Mouse (Mus musculus) forebrain, embryonic 12.5 days (tissue): Measurements from ENCODE around the gene Socs3. TPM values are rescaled to one million over a fixed set of nuclear protein-coding genes. Genes with fewer than 3 reads are reported as not detected.

Experiments
- ATAC-seq: fragments of 200-750 bp; cut with Nextera tagmentation; 2 replicates; pipeline ENCODE4 v1.8.0; 2017; ENCODE audit warnings: moderate TSS enrichment; ENCODE audit not compliant: low FRiP score
- H3K27ac ChIP-seq: fragments of 300-500 bp; sonication (generic); 2 replicates; pipeline ENCODE4 v1.5.1; 2016; ENCODE audit warnings: mild to moderate bottlenecking
- H3K27me3 ChIP-seq: fragments of 300-500 bp; sonication (generic); 2 replicates; pipeline ENCODE4 v1.6.1; 2016; ENCODE audit warnings: mild to moderate bottlenecking
- H3K36me3 ChIP-seq: fragments of 300-500 bp; sonication (generic); replicated peaks from 2 replicates; pipeline ENCODE4 v1.6.1; 2016; ENCODE audit warnings: mild to moderate bottlenecking
- H3K4me1 ChIP-seq: fragments of 300-500 bp; sonication (generic); 2 replicates; pipeline ENCODE4 v1.6.1; 2016
- H3K4me2 ChIP-seq: fragments of 300-500 bp; sonication (generic); 2 replicates; pipeline ENCODE4 v1.6.1; 2016; ENCODE audit warnings: mild to moderate bottlenecking, moderate library complexity
- H3K4me3 ChIP-seq: fragments of 300-500 bp; sonication (generic); replicated peaks from 2 replicates; pipeline ENCODE4 v1.5.1; 2016; ENCODE audit warnings: mild to moderate bottlenecking
- H3K9ac ChIP-seq: fragments of 300-500 bp; sonication (generic); 2 replicates; pipeline ENCODE4 v1.6.1; 2016; ENCODE audit warnings: mild to moderate bottlenecking
- H3K9me3 ChIP-seq: fragments of 300-500 bp; sonication (generic); 2 replicates; pipeline ENCODE4 v1.6.1; 2016
- WGBS: fragments of 180-500 bp; shearing (Covaris S2); methylation state at CpG from one replicate; pipeline ENCODE4 v1.1.7; 2016; 5-methylcytosine and 5-hydroxymethylcytosine counted together
- polyA plus RNA-seq: library from polyadenylated mRNA; unstranded; fragments of >200 nt; fragmentation: Nextera tagmentation; extraction: Ambion mirVana; gene quantifications from 2 replicates; pipeline ENCODE4 v1.2.1, GENCODE M21; 2016

The Socs3 gene
- polyA plus RNA-seq, 1 experiment from 2014 or later = 14.7 TPM

GRCm38 (mm10) chr11:117958197-117958596, 11.7 kb downstream of the Socs3 start:
- peaks cover 8% of the 10 kb centered on the region for H3K27me3 ChIP-seq
- H3K36me3 ChIP-seq = no peaks in the 10 kb centered on the region
- no peak overlapping the region for H3K9ac ChIP-seq
- H3K4me2 ChIP-seq = no peak overlapping the region
- H3K4me3 ChIP-seq = no peak overlapping the region
- WGBS = 75% methylated on average over 7 of the region's 7 CpGs
- H3K27ac ChIP-seq = no peak overlapping the region
- peaks cover 29% of the 10 kb centered on the region for H3K4me1 ChIP-seq
- H3K9me3 ChIP-seq = no peaks in the 10 kb centered on the region
- ATAC-seq = no peak

GRCm38 (mm10) chr11:117955621-117956020, 14.2 kb downstream of the Socs3 start:
- no peak overlapping the region for H3K27ac ChIP-seq
- H3K4me2 ChIP-seq = no peak overlapping the region
- no peak overlapping the region for H3K9ac ChIP-seq
- no peak for ATAC-seq
- no peaks in the 10 kb centered on the region for H3K9me3 ChIP-seq
- peaks cover 20% of the 10 kb centered on the region for H3K27me3 ChIP-seq
- 64% methylated on average over 13 of the region's 13 CpGs for WGBS
- H3K4me1 ChIP-seq = peaks cover 15% of the 10 kb centered on the region
- H3K4me3 ChIP-seq = no peak overlapping the region
- no peaks in the 10 kb centered on the region for H3K36me3 ChIP-seq

- Histone ChIP-seq H3K9me3 (no peaks in the 10 kb centered on the region), H3K4me2 (no peak overlapping the region), H3K27me3 (peaks cover 21% of the 10 kb centered on the region), H3K36me3 (no peaks in the 10 kb centered on the region), H3K27ac (no peak overlapping the region), H3K9ac (no peak overlapping the region), H3K4me3 (no peak overlapping the region), H3K4me1 (peaks cover 15% of the 10 kb centered on the region)
- 83% methylated on average over 9 of the region's 9 CpGs for WGBS
- no peak for ATAC-seq
These were observed 15.0 kb downstream of the Socs3 start for GRCm38 (mm10) chr11:117954819-117955218.

- Histone ChIP-seq H3K27ac (no peak overlapping the region), H3K36me3 (no peaks in the 10 kb centered on the region), H3K9ac (no peak overlapping the region), H3K9me3 (no peaks in the 10 kb centered on the region), H3K4me3 (no peak overlapping the region), H3K27me3 (peaks cover 28% of the 10 kb centered on the region), H3K4me1 (peaks cover 22% of the 10 kb centered on the region), H3K4me2 (no peak overlapping the region)
- ATAC-seq = no peak
- WGBS = 83% methylated on average over 2 of the region's 2 CpGs
These were observed 15.8 kb downstream of the Socs3 start for GRCm38 (mm10) chr11:117954094-117954493.

- H3K36me3 ChIP-seq = no peaks in the 10 kb centered on the region
- no peak overlapping the region for H3K27ac ChIP-seq
- H3K9me3 ChIP-seq = no peaks in the 10 kb centered on the region
- ATAC-seq = no peak
- no peak overlapping the region for H3K9ac ChIP-seq
- peaks cover 31% of the 10 kb centered on the region for H3K27me3 ChIP-seq
- peaks cover 17% of the 10 kb centered on the region for H3K4me1 ChIP-seq
- 66% methylated on average over 9 of the region's 9 CpGs for WGBS
- no peak overlapping the region for H3K4me3 ChIP-seq
- H3K4me2 ChIP-seq = no peak overlapping the region
These were observed 17.5 kb downstream of the Socs3 start for GRCm38 (mm10) chr11:117952174-117952933.

- no peak for ATAC-seq
- H3K4me1 ChIP-seq = peaks cover 17% of the 10 kb centered on the region
These were observed 18.5 kb downstream of the Socs3 start for GRCm38 (mm10) chr11:117951391-117951790.

GRCm38 (mm10) chr11:117949392-117950091, 20.3 kb downstream of the Socs3 start:
- WGBS = 2% methylated on average over 49 of the region's 49 CpGs
- Histone ChIP-seq H3K27ac (no peak overlapping the region), H3K36me3 (no peaks in the 10 kb centered on the region), H3K27me3 (peaks cover 39% of the 10 kb centered on the region), H3K4me2 (peak overlapping the region; percentile 67), H3K4me3 (peak overlapping the region; percentile 29), H3K4me1 (peaks cover 9% of the 10 kb centered on the region), H3K9me3 (no peaks in the 10 kb centered on the region), H3K9ac (peak overlapping the region; percentile 39)
- peak; percentile 76 for ATAC-seq

More at GRCm38 (mm10) chr11:117951391-117951790, 18.5 kb downstream of the Socs3 start:
- Histone ChIP-seq H3K27me3 (peaks cover 39% of the 10 kb centered on the region), H3K9me3 (no peaks in the 10 kb centered on the region), H3K36me3 (no peaks in the 10 kb centered on the region), H3K9ac (no peak overlapping the region), H3K4me2 (no peak overlapping the region), H3K4me3 (no peak overlapping the region), H3K27ac (no peak overlapping the region)
- WGBS = 77% methylated on average over 6 of the region's 6 CpGs

GRCm38 (mm10) chr11:117946996-117947419, 22.8 kb downstream of the Socs3 start:
- Histone ChIP-seq H3K9me3 (no peaks in the 10 kb centered on the region), H3K4me1 (peaks cover 13% of the 10 kb centered on the region), H3K27ac (no peak overlapping the region), H3K9ac (no peak overlapping the region), H3K36me3 (no peaks in the 10 kb centered on the region), H3K4me3 (no peak overlapping the region), H3K4me2 (no peak overlapping the region), H3K27me3 (peaks cover 34% of the 10 kb centered on the region)
- no peak for ATAC-seq
- 85% methylated on average over 10 of the region's 10 CpGs for WGBS

- Histone ChIP-seq H3K9ac (no peak overlapping the region), H3K4me2 (no peak overlapping the region), H3K4me1 (peaks cover 19% of the 10 kb centered on the region), H3K27ac (no peak overlapping the region), H3K9me3 (no peaks in the 10 kb centered on the region), H3K36me3 (no peaks in the 10 kb centered on the region), H3K27me3 (peaks cover 29% of the 10 kb centered on the region), H3K4me3 (no peak overlapping the region)
- ATAC-seq = no peak
- WGBS = 84% methylated on average over 11 of the region's 11 CpGs
These were observed 23.5 kb downstream of the Socs3 start for GRCm38 (mm10) chr11:117946195-117946979.

GRCm38 (mm10) chr11:117941848-117942247, 28.0 kb downstream of the Socs3 start:
- no peak overlapping the region for H3K4me2 ChIP-seq
- no peak overlapping the region for H3K4me3 ChIP-seq
- WGBS = 18% methylated on average over 4 of the region's 4 CpGs
- no peaks in the 10 kb centered on the region for H3K36me3 ChIP-seq
- no peak overlapping the region for H3K9ac ChIP-seq
- no peaks in the 10 kb centered on the region for H3K9me3 ChIP-seq
- H3K27ac ChIP-seq = no peak overlapping the region
- H3K4me1 ChIP-seq = peaks cover 45% of the 10 kb centered on the region
- ATAC-seq = no peak
- peaks cover 9% of the 10 kb centered on the region; the same call in 1 of the 2 replicates for H3K27me3 ChIP-seq

GRCm38 (mm10) chr11:117941325-117941834, 28.5 kb downstream of the Socs3 start:
- no peak overlapping the region for H3K4me2 ChIP-seq
- H3K9ac ChIP-seq = no peak overlapping the region
- 91% methylated on average over 8 of the region's 8 CpGs for WGBS
- peaks cover 9% of the 10 kb centered on the region; the same call in 1 of the 2 replicates for H3K27me3 ChIP-seq
- H3K9me3 ChIP-seq = no peaks in the 10 kb centered on the region
- H3K4me1 ChIP-seq = peaks cover 48% of the 10 kb centered on the region
- no peak overlapping the region for H3K4me3 ChIP-seq
- no peak for ATAC-seq
- H3K36me3 ChIP-seq = no peaks in the 10 kb centered on the region
- no peak overlapping the region for H3K27ac ChIP-seq

GRCm38 (mm10) chr11:117940881-117941280, 29.0 kb downstream of the Socs3 start:
- H3K4me3 ChIP-seq = no peak overlapping the region
- H3K9ac ChIP-seq = peak overlapping the region; percentile 40; the same call in 1 of the 2 replicates
- peaks cover 53% of the 10 kb centered on the region for H3K4me1 ChIP-seq
- H3K9me3 ChIP-seq = no peaks in the 10 kb centered on the region
- H3K4me2 ChIP-seq = no peak overlapping the region
- 90% methylated on average over 6 of the region's 6 CpGs for WGBS
- no peak for ATAC-seq
- no peaks in the 10 kb centered on the region for H3K36me3 ChIP-seq
- H3K27ac ChIP-seq = 0 out of 2 replicates have a peak overlapping the region, but pooled peaks have one; percentile 90
- peaks cover 13% of the 10 kb centered on the region for H3K27me3 ChIP-seq
